Mouse (Mus musculus): ENCODE measurements around the gene Vat1l.

Gene Vat1l

DNA sequence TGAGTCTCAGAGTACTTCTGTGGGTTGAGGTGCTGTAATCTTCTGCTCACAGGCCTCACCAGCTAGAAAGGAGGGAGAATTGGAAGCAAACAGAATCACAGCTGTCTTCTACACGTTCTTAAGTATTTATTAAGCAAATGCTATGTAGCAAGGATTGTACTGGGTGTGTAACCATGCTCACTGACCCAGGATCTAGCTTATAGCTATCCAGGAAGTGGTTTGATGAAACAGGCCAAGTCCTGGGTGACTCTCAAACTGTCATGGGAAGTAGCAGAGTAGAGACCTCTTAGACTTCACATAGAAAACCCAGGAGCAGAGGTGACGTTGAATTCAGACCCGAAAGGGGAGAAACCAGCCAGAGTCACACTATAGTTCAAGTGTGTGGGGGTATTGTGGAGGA lies 206.0 kb downstream of the Vat1l start:
- DNase-seq = no peak

DNA sequence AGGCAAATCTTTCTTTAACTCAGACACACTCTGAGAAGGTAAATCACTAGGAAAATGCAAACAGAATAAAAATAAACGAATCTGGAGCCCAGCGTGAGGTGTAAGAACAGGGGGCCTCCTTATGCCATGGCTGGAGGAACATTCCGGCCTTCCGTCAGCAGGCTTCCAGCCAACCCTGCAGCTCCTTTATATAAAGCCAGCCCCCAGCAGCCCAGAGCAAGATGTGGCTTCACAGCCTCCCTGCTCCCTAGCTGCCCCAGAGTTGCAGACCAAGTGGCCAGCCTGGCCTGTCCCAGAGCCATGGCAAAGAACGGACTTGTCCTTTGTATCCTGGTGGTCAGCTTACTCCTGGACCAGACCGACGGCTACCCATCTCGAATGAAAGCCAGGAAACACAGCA lies 212.4 kb downstream of the Vat1l start, which contains the start of gene Clec3a:
Gene Clec3a, plus strand, starts transcription at position 301 of the 400 bp plus-strand sequence.
- no peak for DNase-seq

DNA sequence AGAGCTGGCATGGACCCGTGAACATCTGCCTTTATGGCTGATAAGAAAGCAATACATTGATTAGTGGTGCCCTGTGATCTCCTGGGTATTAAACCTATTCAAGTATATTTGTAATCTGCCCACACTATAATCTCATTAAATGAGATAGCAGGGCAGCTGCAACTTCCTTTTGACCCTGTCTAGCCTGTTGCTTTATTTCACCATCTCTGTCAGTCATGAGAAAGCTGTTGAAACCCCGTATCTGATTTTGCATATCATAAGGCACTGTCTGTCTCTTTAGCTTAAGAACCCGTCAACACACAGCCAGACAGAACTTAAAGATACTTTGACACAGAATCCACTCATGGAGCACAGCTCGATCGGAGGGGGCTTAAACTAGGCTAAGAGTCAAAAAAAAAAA lies 213.1 kb downstream of the Vat1l start:
- DNase-seq = no peak

DNA sequence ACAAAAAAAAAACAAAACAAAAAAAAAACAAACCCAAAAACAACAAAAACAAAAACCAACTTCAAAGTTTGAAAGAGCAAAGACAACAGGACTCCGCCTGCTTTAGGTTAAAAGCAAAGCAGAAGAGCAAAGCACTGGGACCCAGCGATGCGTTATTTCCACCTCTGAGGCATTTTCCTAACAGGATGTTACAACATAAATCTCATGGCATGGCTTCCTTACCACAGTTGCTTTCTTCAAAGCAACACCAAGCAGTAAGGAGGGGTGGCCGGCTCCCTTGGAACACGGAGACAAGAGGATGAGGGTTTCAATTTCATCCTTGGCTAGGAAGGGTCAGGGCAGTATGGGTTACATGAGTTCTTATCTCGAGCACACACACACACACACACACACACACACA lies 213.5 kb downstream of the Vat1l start:
- DNase-seq = no peak

DNA sequence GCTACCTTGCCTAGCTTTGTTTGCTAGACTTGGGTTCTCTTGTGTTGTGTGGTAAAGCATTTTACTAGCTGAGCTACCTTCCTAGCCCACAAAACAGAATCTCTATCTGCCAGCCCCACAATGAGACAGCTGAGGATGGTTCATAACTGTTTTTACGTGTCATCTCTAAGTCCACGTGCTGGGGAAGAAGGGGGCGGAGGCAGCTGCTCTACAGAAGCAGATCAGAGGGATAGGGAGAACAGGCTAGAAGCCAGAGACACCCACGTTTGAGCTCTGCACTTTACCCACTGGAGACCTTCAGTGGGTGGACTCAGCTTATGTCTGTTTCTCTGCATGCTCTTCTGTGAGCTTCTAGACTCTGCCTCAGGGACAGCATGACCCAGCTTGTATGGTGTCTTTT lies 216.1 kb downstream of the Vat1l start:
- DNase-seq = peak; percentile 57

Data from layer of hippocampus, adult 9-11 months (tissue).